Mouse (Mus musculus): ENCODE results near the gene Olfr68. TPM values are rescaled to one million over a fixed set of nuclear protein-coding genes. Genes with fewer than 3 reads are reported as not detected.
"Not testable (repeated sequence)": the region's sequence is repeated elsewhere in the genome, so short reads cannot be mapped to it uniquely, and the experiment has no call there.

Olfr68 gene
- not detected in 2 replicates for polyA plus RNA-seq (2014; fragmentation: Nextera tagmentation; extraction: Ambion mirVana)

GRCm38 (mm10) chr7:103779598-103779997, at the start of gene Olfr68:
TSS of gene Olfr68 (minus strand) at chr7:103779698.
- no peak for DNase-seq (ENCODE audit: low spot score)
- Histone ChIP-seq H3K36me3 (ENCODE audit: control insufficient read depth, insufficient read depth, low read length) (no peaks in the 10 kb centered on the region), H3K4me3 (ENCODE audit: low read depth, low read length) (no peak within 1 kb of the TSS), H3K4me2 (no peak within 1 kb of the TSS), H3K27ac (ENCODE audit: low read depth, low read length) (no peak within 1 kb of the TSS), H3K4me1 (replicated peaks; ENCODE audit: control insufficient read depth, insufficient read depth, low read length) (no peaks in the 10 kb centered on the region), H3K9me3 (ENCODE audit: control insufficient read depth, low read length) (no peaks in the 10 kb centered on the region), H3K9ac (ENCODE audit: low read depth, low read length) (no peak within 1 kb of the TSS), H3K27me3 (replicated peaks; ENCODE audit: control insufficient read depth, insufficient read depth, low read length) (no peaks in the 10 kb centered on the region)
- 81% methylated on average over 3 of the region's 3 CpGs for WGBS
- ATAC-seq (replicated peaks; ENCODE audit: low FRiP score) = no peak

GRCm38 (mm10) chr7:103827808-103828207, 48.3 kb upstream of the Olfr68 start, which contains the start of gene Hbb-bs:
TSS of gene Hbb-bs (minus strand) at chr7:103828096.
- no peak for DNase-seq (ENCODE audit: low spot score)
- no peaks in the 10 kb centered on the region for H3K36me3 ChIP-seq (ENCODE audit: control insufficient read depth, insufficient read depth, low read length)
- H3K4me2 ChIP-seq = peak within 1 kb of the TSS; percentile 14; the same call in 1 of the 2 replicates
- H3K4me1 ChIP-seq (replicated peaks; ENCODE audit: control insufficient read depth, insufficient read depth, low read length) = peaks cover 10% of the 10 kb centered on the region
- no peaks in the 10 kb centered on the region for H3K27me3 ChIP-seq (replicated peaks; ENCODE audit: control insufficient read depth, insufficient read depth, low read length)
- ATAC-seq (replicated peaks; ENCODE audit: low FRiP score) = peak; percentile 91
- peak within 1 kb of the TSS; percentile 42; the same call in 1 of the 2 replicates for H3K9ac ChIP-seq (ENCODE audit: low read depth, low read length)
- no peak within 1 kb of the TSS for H3K4me3 ChIP-seq (ENCODE audit: low read depth, low read length)
- 74% methylated on average over 4 of the region's 4 CpGs for WGBS
- H3K9me3 ChIP-seq (ENCODE audit: control insufficient read depth, low read length) = no peaks in the 10 kb centered on the region
- H3K27ac ChIP-seq (ENCODE audit: low read depth, low read length) = peak within 1 kb of the TSS; percentile 61

GRCm38 (mm10) chr7:103827139-103827538, 47.6 kb upstream of the Olfr68 start:
- ATAC-seq (replicated peaks; ENCODE audit: low FRiP score) = peak; percentile 0; the same call in 1 of the 2 replicates
- H3K36me3 ChIP-seq (ENCODE audit: control insufficient read depth, insufficient read depth, low read length); H3K27ac ChIP-seq (ENCODE audit: low read depth, low read length); DNase-seq (ENCODE audit: low spot score); H3K4me2 ChIP-seq; H3K27me3 ChIP-seq (replicated peaks; ENCODE audit: control insufficient read depth, insufficient read depth, low read length); H3K9ac ChIP-seq (ENCODE audit: low read depth, low read length); H3K4me3 ChIP-seq (ENCODE audit: low read depth, low read length); H3K4me1 ChIP-seq (replicated peaks; ENCODE audit: control insufficient read depth, insufficient read depth, low read length); H3K9me3 ChIP-seq (ENCODE audit: control insufficient read depth, low read length): not testable (repeated sequence)
- WGBS = no CpG with 5 or more reads among the region's 2 CpGs

GRCm38 (mm10) chr7:103826255-103826887, 46.9 kb upstream of the Olfr68 start:
- DNase-seq (ENCODE audit: low spot score) (no peak), ATAC-seq (replicated peaks; ENCODE audit: low FRiP score) (peak; percentile 52)

GRCm38 (mm10) chr7:103825536-103826254, 46.2 kb upstream of the Olfr68 start:
- Histone ChIP-seq H3K27ac (ENCODE audit: low read depth, low read length) (no peak overlapping the region), H3K4me1 (replicated peaks; ENCODE audit: control insufficient read depth, insufficient read depth, low read length) (peaks cover 10% of the 10 kb centered on the region), H3K9me3 (ENCODE audit: control insufficient read depth, low read length) (no peaks in the 10 kb centered on the region), H3K4me3 (ENCODE audit: low read depth, low read length) (no peak overlapping the region), H3K4me2 (no peak overlapping the region), H3K36me3 (ENCODE audit: control insufficient read depth, insufficient read depth, low read length) (no peaks in the 10 kb centered on the region), H3K27me3 (replicated peaks; ENCODE audit: control insufficient read depth, insufficient read depth, low read length) (no peaks in the 10 kb centered on the region), H3K9ac (ENCODE audit: low read depth, low read length) (no peak overlapping the region)
- ATAC-seq (replicated peaks; ENCODE audit: low FRiP score) (peak; percentile 80), DNase-seq (ENCODE audit: low spot score) (no peak)
- WGBS = 90% methylated on average over 3 of the region's 3 CpGs

More at GRCm38 (mm10) chr7:103826255-103826887, 46.9 kb upstream of the Olfr68 start:
- H3K4me2 ChIP-seq = peak overlapping the region; percentile 33
- peak overlapping the region; percentile 75 for H3K27ac ChIP-seq (ENCODE audit: low read depth, low read length)
- H3K9me3 ChIP-seq (ENCODE audit: control insufficient read depth, low read length) = no peaks in the 10 kb centered on the region
- peaks cover 10% of the 10 kb centered on the region for H3K4me1 ChIP-seq (replicated peaks; ENCODE audit: control insufficient read depth, insufficient read depth, low read length)
- no peak overlapping the region for H3K9ac ChIP-seq (ENCODE audit: low read depth, low read length)
- peak overlapping the region; percentile 26 for H3K4me3 ChIP-seq (ENCODE audit: low read depth, low read length)
- H3K36me3 ChIP-seq (ENCODE audit: control insufficient read depth, insufficient read depth, low read length) = no peaks in the 10 kb centered on the region
- 69% methylated on average over 3 of the region's 3 CpGs for WGBS
- no peaks in the 10 kb centered on the region for H3K27me3 ChIP-seq (replicated peaks; ENCODE audit: control insufficient read depth, insufficient read depth, low read length)

GRCm38 (mm10) chr7:103824597-103824996, 45.1 kb upstream of the Olfr68 start:
- Histone ChIP-seq H3K27ac (ENCODE audit: low read depth, low read length) (peak overlapping the region; percentile 84), H3K9me3 (ENCODE audit: control insufficient read depth, low read length) (no peaks in the 10 kb centered on the region), H3K4me3 (ENCODE audit: low read depth, low read length) (no peak overlapping the region), H3K27me3 (replicated peaks; ENCODE audit: control insufficient read depth, insufficient read depth, low read length) (no peaks in the 10 kb centered on the region), H3K4me2 (peak overlapping the region; percentile 35), H3K36me3 (ENCODE audit: control insufficient read depth, insufficient read depth, low read length) (no peaks in the 10 kb centered on the region), H3K4me1 (replicated peaks; ENCODE audit: control insufficient read depth, insufficient read depth, low read length) (peaks cover 9% of the 10 kb centered on the region), H3K9ac (ENCODE audit: low read depth, low read length) (no peak overlapping the region)
- no peak for DNase-seq (ENCODE audit: low spot score)
- WGBS = 78% methylated on average over 2 of the region's 2 CpGs
- no peak for ATAC-seq (replicated peaks; ENCODE audit: low FRiP score)

- ATAC-seq (replicated peaks; ENCODE audit: low FRiP score); H3K27me3 ChIP-seq (replicated peaks; ENCODE audit: control insufficient read depth, insufficient read depth, low read length); H3K4me3 ChIP-seq (ENCODE audit: low read depth, low read length); H3K36me3 ChIP-seq (ENCODE audit: control insufficient read depth, insufficient read depth, low read length); H3K9ac ChIP-seq (ENCODE audit: low read depth, low read length); H3K9me3 ChIP-seq (ENCODE audit: control insufficient read depth, low read length); DNase-seq (ENCODE audit: low spot score); H3K4me1 ChIP-seq (replicated peaks; ENCODE audit: control insufficient read depth, insufficient read depth, low read length): not testable (repeated sequence)
- WGBS = 100% methylated on average over 1 of the region's 2 CpGs
- peak overlapping the region; percentile 44 for H3K4me2 ChIP-seq
- peak overlapping the region; percentile 6; the same call in 1 of the 2 replicates for H3K27ac ChIP-seq (ENCODE audit: low read depth, low read length)
Measured at GRCm38 (mm10) chr7:103815085-103815484, 35.6 kb upstream of the Olfr68 start.

GRCm38 (mm10) chr7:103813766-103814165, 34.3 kb upstream of the Olfr68 start, which contains the start of gene Hbb-bt:
TSS of gene Hbb-bt (minus strand) at chr7:103813996.
- H3K9ac ChIP-seq (ENCODE audit: low read depth, low read length) = peak within 1 kb of the TSS; percentile 46; the same call in 1 of the 2 replicates
- 73% methylated on average over 3 of the region's 3 CpGs for whole genome bisulfite sequencing
- H3K36me3 ChIP-seq (ENCODE audit: control insufficient read depth, insufficient read depth, low read length) = no peaks in the 10 kb centered on the region
- peak within 1 kb of the TSS; percentile 32 for H3K4me3 ChIP-seq (ENCODE audit: low read depth, low read length)
- H3K27ac ChIP-seq (ENCODE audit: low read depth, low read length) = peak within 1 kb of the TSS; percentile 89
- H3K4me2 ChIP-seq = peak within 1 kb of the TSS; percentile 39
- DNase-seq (ENCODE audit: low spot score) = no peak
- no peaks in the 10 kb centered on the region for H3K9me3 ChIP-seq (ENCODE audit: control insufficient read depth, low read length)
- ATAC-seq (replicated peaks; ENCODE audit: low FRiP score) = peak; percentile 81
- no peaks in the 10 kb centered on the region for H3K27me3 ChIP-seq (replicated peaks; ENCODE audit: control insufficient read depth, insufficient read depth, low read length)
- H3K4me1 ChIP-seq (replicated peaks; ENCODE audit: control insufficient read depth, insufficient read depth, low read length) = peaks cover 9% of the 10 kb centered on the region

Measured in liver, embryonic 11.5 days (tissue).